Mouse (Mus musculus) embryonic facial prominence, embryonic 11.5 days (tissue): Measurements from ENCODE around the gene Slc7a11. TPM values are rescaled to one million over a fixed set of nuclear protein-coding genes. Genes with fewer than 3 reads are reported as not detected.

Source experiments
- ATAC-seq: fragments of 200-750 bp; cut with Nextera tagmentation; replicated peaks from 2 replicates; pipeline ENCODE4 v1.8.0; 2017; ENCODE audit warnings: low read depth; ENCODE audit not compliant: insufficient number of reproducible peaks, low FRiP score, low TSS enrichment
- DNase-seq: peaks from one replicate; pipeline ENCODE4 v3.0.0-alpha.2; 2015; ENCODE audit warnings: low spot score
- H3K27ac ChIP-seq: fragments of 300-500 bp; sonication (generic); replicated peaks from 2 replicates; pipeline ENCODE4 v1.5.1; 2014; ENCODE audit warnings: mild to moderate bottlenecking, low read depth, low read length, control low read depth
- H3K27me3 ChIP-seq: fragments of 300-500 bp; sonication (generic); 2 replicates; pipeline ENCODE4 v1.6.1; 2014; ENCODE audit warnings: mild to moderate bottlenecking, low read length, moderate library complexity, mixed read lengths; ENCODE audit not compliant: control insufficient read depth, insufficient read depth
- H3K36me3 ChIP-seq: fragments of 300-500 bp; sonication (generic); replicated peaks from 2 replicates; pipeline ENCODE4 v1.6.1; 2014; ENCODE audit warnings: low read depth, mild to moderate bottlenecking, low read length, moderate library complexity, mixed read lengths; ENCODE audit not compliant: control insufficient read depth, insufficient read depth
- H3K4me1 ChIP-seq: fragments of 300-500 bp; sonication (generic); 2 replicates; pipeline ENCODE4 v1.6.1; 2014; ENCODE audit warnings: low read length, mixed read lengths; ENCODE audit not compliant: control insufficient read depth, insufficient read depth
- H3K4me2 ChIP-seq: fragments of 300-500 bp; sonication (generic); 2 replicates; pipeline ENCODE4 v1.6.1; 2014; ENCODE audit warnings: low read depth, mild to moderate bottlenecking, control low read depth, low read length, moderate library complexity
- H3K4me3 ChIP-seq: fragments of 300-500 bp; sonication (generic); 2 replicates; pipeline ENCODE4 v1.5.1; 2014; ENCODE audit warnings: low read depth, low read length, control low read depth
- H3K9ac ChIP-seq: fragments of 300-500 bp; sonication (generic); replicated peaks from 2 replicates; pipeline ENCODE4 v1.6.1; 2014; ENCODE audit warnings: mild to moderate bottlenecking, control low read depth, low read length
- H3K9me3 ChIP-seq: fragments of 300-500 bp; sonication (generic); replicated peaks from 2 replicates; pipeline ENCODE4 v1.6.1; 2016; ENCODE audit warnings: mild to moderate bottlenecking, low read length, inconsistent platforms, mixed read lengths; ENCODE audit not compliant: control insufficient read depth
- WGBS: fragments of 180-500 bp; shearing (Covaris S2); extraction: QIAGEN DNeasy Blood & Tissue Kit; methylation state at CpG from one replicate; pipeline ENCODE4 v1.1.7; 2014; 5-methylcytosine and 5-hydroxymethylcytosine counted together
- polyA plus RNA-seq: library from polyadenylated mRNA; unstranded; fragments of >200 nt; fragmentation: Nextera tagmentation; extraction: Ambion mirVana; gene quantifications from 2 replicates; pipeline ENCODE4 v1.2.1, GENCODE M21; 2014

The Slc7a11 gene
- polyA plus RNA-seq, 1 experiment from 2014 or later = 1.5 TPM

- DNase-seq (no peak), ATAC-seq (no peak)
- Histone ChIP-seq H3K9ac (no peak overlapping the region), H3K27ac (no peak overlapping the region), H3K27me3 (no peaks in the 10 kb centered on the region), H3K9me3 (no peaks in the 10 kb centered on the region), H3K36me3 (no peaks in the 10 kb centered on the region), H3K4me3 (no peak overlapping the region), H3K4me1 (no peaks in the 10 kb centered on the region; the same call in 1 of the 2 replicates), H3K4me2 (no peak overlapping the region)
- WGBS = 85% methylated on average over 17 of the region's 17 CpGs
Observed at GRCm38 (mm10) chr3:50300002-50300951, 143.1 kb downstream of the Slc7a11 start.

DNA sequence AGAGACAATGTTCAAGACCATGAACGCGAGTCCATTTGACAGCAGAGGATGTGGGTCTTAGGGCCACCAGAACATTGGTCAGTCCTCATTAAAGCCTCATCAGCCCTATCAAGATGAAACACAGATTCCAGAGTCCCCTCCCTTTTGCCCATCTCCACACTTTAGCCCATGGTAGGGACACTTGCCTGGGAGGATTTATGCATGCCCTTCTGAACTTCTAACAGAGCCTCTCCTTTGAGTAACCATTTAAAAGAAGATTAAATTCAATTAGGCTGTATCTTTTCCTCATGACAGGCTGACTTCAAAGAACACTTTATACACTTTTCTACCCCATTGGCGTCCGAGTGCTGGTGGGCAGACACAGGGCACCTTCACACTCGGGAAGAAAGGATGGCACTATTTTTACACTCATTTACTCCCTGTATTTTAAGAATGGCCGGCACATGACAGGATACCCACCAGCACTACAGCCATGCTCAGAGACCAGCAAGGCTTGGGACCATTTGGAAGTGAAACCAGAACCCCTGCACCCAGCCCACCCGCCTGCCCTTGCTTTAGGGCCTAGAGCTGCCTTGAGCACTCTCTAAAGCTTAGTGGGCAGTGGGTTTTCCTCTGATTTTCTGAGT is 144.9 kb downstream of the Slc7a11 start:
- no peaks in the 10 kb centered on the region for H3K36me3 ChIP-seq
- 79% methylated on average over 7 of the region's 7 CpGs for WGBS
- H3K9ac ChIP-seq = no peak overlapping the region
- H3K27ac ChIP-seq = no peak overlapping the region
- no peak overlapping the region for H3K4me2 ChIP-seq
- no peaks in the 10 kb centered on the region; the same call in 1 of the 2 replicates for H3K4me1 ChIP-seq
- H3K9me3 ChIP-seq = no peaks in the 10 kb centered on the region
- DNase-seq (no peak), ATAC-seq (no peak)
- H3K27me3 ChIP-seq = no peaks in the 10 kb centered on the region
- no peak overlapping the region for H3K4me3 ChIP-seq

- Histone ChIP-seq H3K4me2 (no peak overlapping the region), H3K4me3 (no peak overlapping the region), H3K9me3 (no peaks in the 10 kb centered on the region), H3K9ac (no peak overlapping the region), H3K27me3 (no peaks in the 10 kb centered on the region), H3K4me1 (no peaks in the 10 kb centered on the region), H3K27ac (no peak overlapping the region), H3K36me3 (no peaks in the 10 kb centered on the region)
- ATAC-seq (no peak), DNase-seq (peak; percentile 26)
- WGBS = 55% methylated on average over 10 of the region's 10 CpGs
Observed at GRCm38 (mm10) chr3:50296956-50297355, 146.5 kb downstream of the Slc7a11 start.

GRCm38 (mm10) chr3:50275023-50275422 is 168.4 kb downstream of the Slc7a11 start:
- ATAC-seq (no peak), DNase-seq (no peak)
- H3K4me1 ChIP-seq = no peaks in the 10 kb centered on the region
- H3K36me3 ChIP-seq = no peaks in the 10 kb centered on the region
- no peak overlapping the region for H3K9ac ChIP-seq
- no peaks in the 10 kb centered on the region for H3K27me3 ChIP-seq
- WGBS = 73% methylated on average over 2 of the region's 2 CpGs
- no peak overlapping the region for H3K4me3 ChIP-seq
- H3K4me2 ChIP-seq = no peak overlapping the region
- no peak overlapping the region for H3K27ac ChIP-seq
- H3K9me3 ChIP-seq = no peaks in the 10 kb centered on the region

DNA sequence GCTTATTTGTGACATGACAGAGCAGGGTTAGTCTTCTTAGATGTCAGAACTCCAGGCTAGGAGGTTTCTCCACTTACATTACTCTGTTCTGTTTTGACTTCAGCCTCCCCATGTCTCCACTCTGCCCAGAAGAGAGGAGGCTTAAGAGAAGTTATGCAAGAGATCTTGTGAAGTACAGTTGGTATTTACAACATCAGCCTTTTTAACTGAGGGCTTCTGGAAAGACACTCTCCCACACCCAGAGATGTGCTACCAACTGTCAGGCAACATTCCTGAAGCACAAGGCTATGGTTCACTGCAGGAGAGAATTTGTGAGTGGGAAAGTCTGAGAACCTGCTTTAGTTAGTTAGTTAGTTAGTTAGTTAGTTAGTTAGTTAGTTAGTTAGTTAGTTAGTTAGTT is 171.2 kb downstream of the Slc7a11 start:
- ATAC-seq (no peak), DNase-seq (no peak)
- H3K9me3 ChIP-seq = no peaks in the 10 kb centered on the region
- no peak overlapping the region for H3K9ac ChIP-seq
- no peak overlapping the region for H3K4me3 ChIP-seq
- H3K27ac ChIP-seq = no peak overlapping the region
- no peaks in the 10 kb centered on the region for H3K4me1 ChIP-seq
- H3K4me2 ChIP-seq = no peak overlapping the region
- no peaks in the 10 kb centered on the region for H3K27me3 ChIP-seq
- no peaks in the 10 kb centered on the region for H3K36me3 ChIP-seq

DNA sequence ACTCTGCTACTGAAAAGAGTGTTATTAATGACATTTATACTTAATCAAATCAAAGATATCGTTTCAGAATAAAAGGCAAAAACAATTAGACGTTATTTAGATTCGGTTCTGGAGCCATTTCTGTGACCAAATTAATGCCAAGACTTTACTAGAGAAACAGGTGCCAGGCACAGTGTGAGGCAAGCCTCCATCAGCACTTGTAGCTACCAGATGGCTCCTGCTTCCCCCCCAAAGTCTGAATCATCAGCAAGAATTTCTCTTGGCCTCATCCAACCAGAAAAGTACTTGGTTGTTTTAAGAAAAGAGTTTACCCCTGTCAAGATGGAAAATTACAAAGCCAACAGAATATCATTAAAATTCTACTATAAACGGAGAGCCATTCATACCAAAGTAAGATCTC is 173.7 kb downstream of the Slc7a11 start:
- H3K27me3 ChIP-seq = no peaks in the 10 kb centered on the region
- DNase-seq (no peak), ATAC-seq (no peak)
- WGBS = 87% methylated on average over 4 of the region's 4 CpGs
- no peak overlapping the region for H3K9ac ChIP-seq
- H3K4me1 ChIP-seq = no peaks in the 10 kb centered on the region
- H3K4me2 ChIP-seq = no peak overlapping the region
- no peak overlapping the region for H3K4me3 ChIP-seq
- H3K9me3 ChIP-seq = no peaks in the 10 kb centered on the region
- H3K27ac ChIP-seq = no peak overlapping the region
- H3K36me3 ChIP-seq = no peaks in the 10 kb centered on the region

GRCm38 (mm10) chr3:50262547-50263087 is 180.8 kb downstream of the Slc7a11 start:
- DNase-seq (no peak), ATAC-seq (no peak)
- no peak overlapping the region for H3K27ac ChIP-seq
- no peaks in the 10 kb centered on the region for H3K27me3 ChIP-seq
- no peaks in the 10 kb centered on the region for H3K36me3 ChIP-seq
- no peak overlapping the region for H3K4me3 ChIP-seq
- no peak overlapping the region for H3K9ac ChIP-seq
- 42% methylated on average over 2 of the region's 2 CpGs for WGBS
- no peak overlapping the region for H3K4me2 ChIP-seq
- H3K4me1 ChIP-seq = no peaks in the 10 kb centered on the region
- no peaks in the 10 kb centered on the region for H3K9me3 ChIP-seq

- no peak overlapping the region for H3K9ac ChIP-seq
- DNase-seq (no peak), ATAC-seq (no peak)
- no peaks in the 10 kb centered on the region for H3K27me3 ChIP-seq
- WGBS = 71% methylated on average over 2 of the region's 2 CpGs
- H3K9me3 ChIP-seq = no peaks in the 10 kb centered on the region
- H3K27ac ChIP-seq = no peak overlapping the region
- no peak overlapping the region for H3K4me3 ChIP-seq
- H3K4me2 ChIP-seq = no peak overlapping the region
- H3K36me3 ChIP-seq = no peaks in the 10 kb centered on the region
- H3K4me1 ChIP-seq = no peaks in the 10 kb centered on the region
Observed at GRCm38 (mm10) chr3:50262066-50262465, 181.3 kb downstream of the Slc7a11 start.
